Mouse (Mus musculus) layer of hippocampus, postnatal 36 days (tissue): ENCODE measurements around the gene Npas2. TPM values are rescaled to one million over a fixed set of nuclear protein-coding genes. Genes with fewer than 3 reads are reported as not detected.

ENCODE experiments used
- microRNA-seq, 2 experiments: library from miRNA; unstranded; fragments of <30 nt; microRNA quantifications; one replicate each; pipeline ENCODE4 v1.2.0; 2021
- total RNA-seq, 2 experiments: library from RNA; stranded (reverse); gene quantifications; 2 replicates each; pipeline ENCODE4 v1.2.3; 2021

Npas2 gene
- total RNA-seq, 2 experiments from 2014 or later, result 30.1 to 33.5 TPM

Small RNA genes within 50 kb of the gene (microRNA-seq; reads per million reads assigned to microRNA genes)
- 0 reads per million in 2 experiments for gene Mir6349

Other genes starting within 250 kb of the Npas2 start
- gene Pdcl3, start 208.1 kb upstream of the Npas2 start, total RNA-seq, result 10 to 100 TPM; 32.5 to 35.9 TPM
- gene Rpl31, start 174.1 kb downstream of the Npas2 start, total RNA-seq, result 100 to 1,000 TPM; 429 to 541 TPM